Mouse (Mus musculus) small intestine, adult 2 months (tissue): ENCODE results near the gene Gm19345. TPM values are rescaled to one million over a fixed set of nuclear protein-coding genes. Genes with fewer than 3 reads are reported as not detected.

Experiments used
- H3K27ac ChIP-seq: fragments of 200-500 bp; 2 replicates; pipeline ENCODE4 v1.5.1; 2012; ENCODE audit warnings: low read depth, low read length, control low read depth, inconsistent platforms; ENCODE audit not compliant: insufficient read depth
- H3K27me3 ChIP-seq: fragments of 200-500 bp; 2 replicates; pipeline ENCODE4 v1.6.1; 2012; ENCODE audit warnings: mild to moderate bottlenecking, moderate library complexity, low read length, inconsistent platforms; ENCODE audit not compliant: control insufficient read depth, insufficient read depth
- H3K36me3 ChIP-seq: fragments of 200-500 bp; 2 replicates; pipeline ENCODE4 v1.6.1; 2012; ENCODE audit warnings: mild to moderate bottlenecking, low read length, control low read depth, inconsistent platforms; ENCODE audit not compliant: control insufficient read depth, insufficient read depth
- H3K4me1 ChIP-seq: fragments of 200-500 bp; 2 replicates; pipeline ENCODE4 v1.6.1; 2012; ENCODE audit warnings: low read length, inconsistent platforms, mixed read lengths; ENCODE audit not compliant: control insufficient read depth, insufficient read depth, insufficient read length
- H3K4me3 ChIP-seq: fragments of 200-500 bp; 2 replicates; pipeline ENCODE4 v1.5.1; 2012; ENCODE audit warnings: low read depth, mild to moderate bottlenecking, control low read depth, inconsistent platforms, low read length, moderate library complexity
- CTCF ChIP-seq: fragments of 200-500 bp; IDR thresholded peaks from 2 replicates; pipeline ENCODE4 v1.5.1; 2012; ENCODE audit warnings: low read depth, mild to moderate bottlenecking, control low read depth, inconsistent platforms, low read length, moderate library complexity, mixed read lengths; ENCODE audit not compliant: insufficient replicate concordance, insufficient read length; ENCODE audit errors: extremely low read depth
- POLR2A ChIP-seq: fragments of 200-500 bp; IDR thresholded peaks from 2 replicates; pipeline ENCODE4 v1.6.1; 2012; ENCODE audit warnings: low read depth, mild to moderate bottlenecking, control low read depth, inconsistent platforms, low read length, moderate library complexity
- WGBS: fragments of 180-500 bp; shearing (Covaris S2); methylation state at CpG from one replicate; pipeline ENCODE4 v1.1.7; 2018; 5-methylcytosine and 5-hydroxymethylcytosine counted together
- polyA plus RNA-seq: library from polyadenylated mRNA; depleted of rRNA; stranded (reverse); fragments of >200 nt; gene quantifications from 2 replicates; pipeline ENCODE4 v1.2.3, GENCODE M21; 2012

Gm19345 gene
- polyA plus RNA-seq, 1 experiment = not detected

DNA sequence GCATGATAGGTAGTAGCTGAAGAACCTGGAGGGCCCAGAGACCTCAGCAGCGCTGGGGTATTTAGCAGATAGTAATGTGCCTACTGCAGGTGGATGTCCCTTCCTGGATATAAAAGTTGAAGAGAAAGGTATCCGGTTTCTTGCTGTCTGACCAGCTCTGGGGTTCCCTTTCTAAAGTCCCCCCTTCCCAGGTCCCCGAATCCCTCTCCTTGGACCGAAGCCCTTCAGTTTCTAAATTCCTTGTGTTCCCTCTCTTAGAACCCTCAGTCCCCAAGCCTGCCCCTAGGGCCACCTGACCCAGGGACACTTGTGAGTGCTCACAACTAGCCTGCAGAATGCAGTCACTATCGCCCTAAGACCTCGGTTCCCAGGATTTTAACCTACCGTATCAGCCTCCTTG is 30.2 kb upstream of the Gm19345 start:
- H3K27ac ChIP-seq = peak overlapping the region; percentile 91
- TF ChIP-seq CTCF (no peak), POLR2A (no peak)
- no peaks in the 10 kb centered on the region for H3K27me3 ChIP-seq
- H3K36me3 ChIP-seq = peaks cover 12% of the 10 kb centered on the region
- peaks cover 49% of the 10 kb centered on the region for H3K4me1 ChIP-seq
- 43% methylated on average over 7 of the region's 7 CpGs for WGBS
- peak overlapping the region; percentile 75 for H3K4me3 ChIP-seq

DNA sequence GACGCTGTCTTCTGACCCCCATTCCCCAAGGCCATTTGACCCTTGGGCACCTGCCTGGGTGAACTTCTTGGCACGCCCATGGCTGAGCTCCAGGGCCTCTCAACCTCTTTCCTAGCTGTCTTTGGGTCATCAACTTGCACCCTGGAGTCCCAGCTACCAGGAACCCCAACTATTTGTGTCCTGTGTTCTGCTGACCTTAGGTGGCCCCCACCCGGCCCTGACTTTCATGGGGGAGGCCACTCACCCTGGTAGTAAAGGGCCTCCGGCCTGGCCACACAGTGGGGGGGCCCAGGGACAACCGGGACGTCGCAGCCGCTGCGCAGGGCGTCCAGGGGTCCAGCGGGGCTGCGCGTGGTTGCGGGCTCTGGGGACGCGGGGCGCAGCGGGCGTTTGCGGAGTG is 29.6 kb upstream of the Gm19345 start:
- peaks cover 12% of the 10 kb centered on the region for H3K36me3 ChIP-seq
- H3K4me3 ChIP-seq = peak overlapping the region; percentile 75
- 3% methylated on average over 20 of the region's 20 CpGs for WGBS
- peaks cover 50% of the 10 kb centered on the region for H3K4me1 ChIP-seq
- H3K27ac ChIP-seq = peak overlapping the region; percentile 91
- TF ChIP-seq POLR2A = no peak
- H3K27me3 ChIP-seq = no peaks in the 10 kb centered on the region

DNA sequence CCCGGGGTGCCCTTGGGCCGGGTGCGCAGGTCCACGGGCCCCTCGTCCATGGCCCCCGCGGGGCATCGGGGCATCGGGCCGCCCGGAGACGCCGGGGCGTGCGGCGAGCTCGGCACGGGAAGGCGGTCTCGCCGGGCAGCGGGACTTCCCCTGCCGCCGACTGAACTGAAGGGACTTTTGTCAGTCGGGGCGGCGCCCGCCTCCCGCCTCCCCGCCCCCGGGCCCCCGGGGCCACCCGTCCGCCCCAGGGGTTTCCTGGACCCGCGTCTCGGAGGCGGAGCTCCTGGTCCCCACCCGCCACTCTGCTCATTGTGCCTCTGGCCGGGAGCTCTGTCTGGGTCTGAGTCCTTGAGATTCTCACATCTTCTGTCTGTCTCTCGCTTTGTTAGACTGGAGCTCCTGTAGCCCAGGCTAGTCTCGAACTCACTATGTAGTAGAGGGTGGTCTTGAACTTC is 29.2 kb upstream of the Gm19345 start, which contains the start of gene Bcl3:
Gene Bcl3 (minus strand): TSS at position 167 of the 455 bp plus-strand sequence.
- H3K27ac ChIP-seq = peak within 1 kb of the TSS; percentile 97
- H3K27me3 ChIP-seq = no peaks in the 10 kb centered on the region
- peaks cover 47% of the 10 kb centered on the region for H3K4me1 ChIP-seq
- under 1% methylated on average over 42 of the region's 42 CpGs for WGBS
- H3K36me3 ChIP-seq = peaks cover 12% of the 10 kb centered on the region
- peak within 1 kb of the TSS; percentile 75 for H3K4me3 ChIP-seq
- no peak for TF ChIP-seq CTCF
- TF ChIP-seq POLR2A = peak; percentile 42; the same call in 1 of the 2 replicates

DNA sequence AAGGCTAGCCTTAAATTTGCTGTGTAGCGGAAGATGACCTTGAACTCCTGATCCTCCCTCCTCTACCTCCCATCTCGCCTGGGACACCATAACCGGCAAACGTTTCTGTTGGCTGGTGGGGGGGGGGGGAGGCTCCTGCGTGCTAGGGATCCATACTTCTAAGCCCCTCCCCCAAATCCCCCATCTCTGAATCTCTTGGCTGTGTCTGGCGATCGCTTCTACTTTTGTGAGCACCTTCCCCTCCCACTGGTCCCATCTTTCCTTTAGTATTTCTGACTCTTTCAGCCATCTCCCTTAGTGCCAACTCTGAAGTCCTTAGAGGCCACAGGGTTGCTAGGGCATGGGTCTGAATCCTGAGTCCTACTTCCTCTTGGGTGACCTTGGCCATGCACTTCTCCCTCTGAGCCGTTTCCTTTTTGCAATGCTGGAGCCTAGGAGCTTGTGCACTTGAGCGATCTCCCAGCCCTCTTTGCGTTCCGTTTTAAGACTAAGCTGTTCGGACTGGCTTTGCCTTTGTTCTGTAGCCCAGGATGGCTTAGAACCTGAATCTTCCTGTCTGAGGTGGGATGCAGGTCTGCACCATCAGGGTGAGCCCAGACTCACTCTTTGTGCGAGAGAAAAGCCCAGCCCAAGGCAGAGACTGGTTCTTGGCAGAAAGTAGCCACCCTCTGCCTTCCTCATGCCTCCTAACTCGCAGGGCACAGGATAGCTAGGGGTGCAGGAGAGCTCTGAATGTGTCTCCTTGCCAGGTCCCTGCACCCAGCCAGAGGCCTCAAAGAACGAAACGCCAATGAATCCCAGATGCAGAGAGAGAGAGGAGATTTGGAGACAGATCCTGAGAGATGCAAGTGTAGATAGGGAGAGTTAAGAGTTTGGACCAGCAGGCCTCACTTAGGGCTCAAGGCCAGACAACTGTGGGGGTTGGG is 28.3 kb upstream of the Gm19345 start:
- peaks cover 10% of the 10 kb centered on the region for H3K36me3 ChIP-seq
- TF ChIP-seq CTCF = no peak
- TF ChIP-seq POLR2A = no peak
- H3K4me3 ChIP-seq = peak overlapping the region; percentile 7; the same call in 1 of the 2 replicates
- H3K27ac ChIP-seq = peak overlapping the region; percentile 97
- WGBS = 13% methylated on average over 16 of the region's 16 CpGs
- H3K27me3 ChIP-seq = no peaks in the 10 kb centered on the region
- peaks cover 44% of the 10 kb centered on the region for H3K4me1 ChIP-seq

DNA sequence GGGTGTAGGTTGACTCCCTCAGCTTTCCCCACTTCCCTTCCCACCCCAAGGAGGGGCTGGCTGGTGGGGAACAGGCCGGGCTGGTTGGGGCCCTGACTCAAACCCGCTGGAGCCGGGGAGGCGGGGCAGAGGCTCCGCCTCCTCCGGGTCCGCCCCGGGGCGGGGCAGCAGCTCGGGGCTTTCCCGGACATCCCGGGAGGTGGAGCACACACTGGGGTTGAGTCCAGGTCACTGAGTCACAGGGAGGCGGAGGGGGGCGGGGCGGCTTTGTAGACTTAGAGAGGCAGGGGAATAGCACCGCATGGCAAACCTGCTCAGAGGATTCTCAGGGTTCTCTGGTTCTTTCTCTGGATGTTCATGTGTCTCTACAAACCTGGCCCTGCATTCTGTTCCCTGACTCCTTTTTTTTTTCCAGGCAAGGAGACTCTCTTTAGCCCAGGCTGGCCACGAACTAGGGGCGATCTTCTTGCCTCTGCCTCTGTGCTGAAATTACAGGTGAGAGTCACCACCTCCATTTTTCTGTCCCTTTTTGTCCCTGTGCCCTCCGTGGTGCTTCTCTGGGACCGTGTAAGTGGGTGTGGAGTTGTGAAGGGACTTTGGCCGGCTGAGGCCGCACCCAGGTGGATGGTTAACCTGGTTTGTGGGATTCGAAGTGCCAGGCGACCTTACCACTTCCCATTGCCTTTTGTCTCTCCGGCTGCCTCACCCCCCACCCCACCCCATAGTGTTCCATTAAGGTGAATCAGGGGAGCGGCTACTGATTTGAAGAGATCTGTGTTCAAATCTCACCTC is 27.4 kb upstream of the Gm19345 start:
- H3K27me3 ChIP-seq = no peaks in the 10 kb centered on the region
- H3K36me3 ChIP-seq = peaks cover 7% of the 10 kb centered on the region
- peak overlapping the region; percentile 100 for H3K27ac ChIP-seq
- H3K4me3 ChIP-seq = peak overlapping the region; percentile 48
- TF ChIP-seq POLR2A (no peak; the same call in 1 of the 2 replicates), CTCF (0 out of 2 replicates have a peak, but pooled peaks have one; percentile 16)
- H3K4me1 ChIP-seq = peaks cover 36% of the 10 kb centered on the region
- 9% methylated on average over 26 of the region's 26 CpGs for WGBS

DNA sequence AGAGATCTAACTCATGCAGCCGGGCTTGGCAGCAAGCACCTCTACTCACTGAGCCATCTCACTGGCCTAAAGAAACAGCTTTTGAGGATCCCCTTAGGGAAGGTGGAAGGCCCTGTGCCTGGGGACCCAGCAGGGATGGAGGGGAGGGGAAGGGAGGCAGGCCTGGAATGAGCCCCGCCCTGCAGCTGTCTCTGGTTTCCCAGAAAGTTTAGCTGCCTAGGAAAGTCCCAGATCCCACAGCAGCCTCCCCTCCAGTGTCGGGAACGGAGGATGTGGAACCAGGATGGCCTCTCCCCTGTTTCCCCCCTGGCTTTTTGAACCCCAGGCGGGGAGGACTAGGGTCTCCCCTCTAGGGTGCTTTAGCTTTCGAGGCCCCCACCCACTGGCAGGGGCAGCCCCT is 25.0 kb upstream of the Gm19345 start:
- peak overlapping the region; percentile 36 for H3K27ac ChIP-seq
- H3K36me3 ChIP-seq = no peaks in the 10 kb centered on the region
- TF ChIP-seq CTCF (no peak), POLR2A (no peak)
- no peaks in the 10 kb centered on the region for H3K27me3 ChIP-seq
- WGBS = 28% methylated on average over 6 of the region's 6 CpGs
- H3K4me1 ChIP-seq = peaks cover 53% of the 10 kb centered on the region
- H3K4me3 ChIP-seq = no peak overlapping the region
